Mouse (Mus musculus) frontal cortex, adult 2 months (tissue): ENCODE results near the gene Grik2. TPM values are rescaled to one million over a fixed set of nuclear protein-coding genes. Genes with fewer than 3 reads are reported as not detected.
"Not testable (repeated sequence)": the region's sequence is repeated elsewhere in the genome, so short reads cannot be mapped to it uniquely, and the experiment has no call there.

ENCODE experiments used
- DNase-seq, 2 experiments: peaks; one replicate each; pipeline ENCODE4 v3.0.0; 2022; ENCODE audit warnings: low spot score in 1 of 2; ENCODE audit errors: extremely low spot score in 1 of 2
- polyA plus RNA-seq: library from polyadenylated mRNA; depleted of rRNA; stranded (reverse); fragments of >200 nt; gene quantifications from 2 replicates; pipeline ENCODE4 v1.2.3, GENCODE M21; 2012

Gene Grik2
- polyA plus RNA-seq, 1 experiment, result 46.7 TPM

DNA sequence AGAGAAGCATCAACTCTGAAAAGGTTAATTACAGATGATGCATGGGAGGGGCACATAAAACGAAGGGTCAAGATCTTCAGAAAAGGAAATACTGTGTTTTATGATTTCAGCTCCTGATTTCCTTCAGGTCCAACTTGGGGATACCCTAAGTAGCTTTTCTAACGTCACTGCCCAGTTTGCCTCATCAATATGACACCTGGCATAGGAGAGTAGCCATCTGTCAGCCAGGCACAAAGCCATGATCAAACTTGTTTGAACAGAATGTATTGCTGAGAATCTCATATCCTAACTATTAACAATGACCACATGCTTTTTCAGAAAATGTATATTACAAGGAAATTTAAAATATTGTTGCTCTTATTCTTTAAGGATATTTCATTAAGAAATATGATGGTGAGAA lies 406.7 kb downstream of the Grik2 start:
- no peak for DNase-seq

DNA sequence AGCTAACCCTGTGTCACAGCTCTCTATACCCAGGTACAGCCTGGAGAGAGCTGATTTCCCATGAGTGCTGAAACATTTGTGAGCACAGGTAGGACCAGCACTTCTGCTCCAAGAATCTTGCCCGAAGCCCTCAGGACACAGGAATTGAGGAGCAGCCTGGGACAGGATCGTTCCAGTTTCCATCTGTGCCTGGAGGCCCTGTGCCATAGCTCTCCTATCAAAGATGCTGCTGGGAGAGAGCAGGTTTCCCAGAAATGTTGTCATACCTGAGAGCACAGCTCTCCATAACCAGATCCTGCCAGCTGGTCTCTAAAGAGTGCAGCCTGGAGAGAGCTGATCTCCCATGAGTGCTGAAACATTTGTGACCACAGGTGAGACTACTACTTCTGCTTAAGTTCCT lies 420.0 kb downstream of the Grik2 start:
- DNase-seq, result no peak

DNA sequence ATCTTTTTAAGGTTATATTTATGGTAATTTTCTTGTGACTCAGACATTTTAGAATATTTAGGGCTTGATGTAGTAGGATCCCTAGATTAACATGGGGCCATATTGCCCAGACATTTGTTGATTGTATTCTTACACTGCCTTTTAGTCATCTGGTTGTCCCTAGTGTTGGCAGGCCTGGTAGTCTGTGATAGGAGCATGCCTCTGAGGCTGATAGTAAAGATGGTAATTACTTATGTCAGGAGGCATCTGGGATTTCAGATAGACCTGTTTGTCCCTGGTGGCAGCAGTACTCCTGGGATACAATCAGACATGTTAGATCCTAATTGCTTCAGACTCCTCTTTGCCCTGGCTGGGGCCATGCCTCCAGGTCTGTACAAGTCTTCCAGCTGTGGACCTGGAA lies 423.3 kb downstream of the Grik2 start:
- no peak for DNase-seq

DNA sequence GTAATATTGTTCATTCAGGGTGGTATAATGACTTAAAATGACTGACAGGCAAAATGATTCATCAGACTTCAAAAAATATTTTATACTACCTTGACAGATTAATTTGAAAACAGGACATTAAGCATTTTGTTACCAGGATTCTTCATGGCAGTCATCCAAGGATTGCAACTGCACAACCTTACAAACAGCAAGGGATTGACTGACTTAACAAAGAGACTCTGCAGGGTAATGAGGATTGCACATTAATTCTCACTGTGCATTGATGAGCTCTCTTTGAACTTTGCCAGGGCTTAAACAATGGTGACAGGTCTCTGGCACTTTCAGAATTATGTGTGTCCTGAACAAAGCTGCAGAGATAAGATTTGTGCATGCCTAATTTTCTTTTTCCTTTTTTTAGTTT lies 466.2 kb downstream of the Grik2 start:
- DNase-seq, result no peak

DNA sequence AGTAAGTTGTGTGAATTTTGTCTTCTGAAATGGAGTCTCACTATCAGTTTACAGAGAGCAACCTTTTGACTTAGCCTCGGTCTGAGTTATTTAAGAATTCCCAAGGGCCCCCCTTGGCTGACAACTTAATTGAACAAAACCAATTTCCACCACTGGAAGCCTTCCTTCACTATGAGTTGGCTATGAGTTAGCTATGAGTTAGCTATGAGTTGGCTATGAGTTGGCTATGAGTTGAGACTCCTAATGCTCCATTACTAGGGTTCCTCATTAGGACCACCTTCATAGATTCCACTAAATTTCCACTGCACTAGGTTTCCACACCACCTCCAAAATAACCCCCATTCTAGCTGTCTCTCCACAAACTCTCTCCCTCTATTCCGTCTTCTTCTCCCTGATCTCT lies 468.7 kb downstream of the Grik2 start:
- DNase-seq, result no peak

DNA sequence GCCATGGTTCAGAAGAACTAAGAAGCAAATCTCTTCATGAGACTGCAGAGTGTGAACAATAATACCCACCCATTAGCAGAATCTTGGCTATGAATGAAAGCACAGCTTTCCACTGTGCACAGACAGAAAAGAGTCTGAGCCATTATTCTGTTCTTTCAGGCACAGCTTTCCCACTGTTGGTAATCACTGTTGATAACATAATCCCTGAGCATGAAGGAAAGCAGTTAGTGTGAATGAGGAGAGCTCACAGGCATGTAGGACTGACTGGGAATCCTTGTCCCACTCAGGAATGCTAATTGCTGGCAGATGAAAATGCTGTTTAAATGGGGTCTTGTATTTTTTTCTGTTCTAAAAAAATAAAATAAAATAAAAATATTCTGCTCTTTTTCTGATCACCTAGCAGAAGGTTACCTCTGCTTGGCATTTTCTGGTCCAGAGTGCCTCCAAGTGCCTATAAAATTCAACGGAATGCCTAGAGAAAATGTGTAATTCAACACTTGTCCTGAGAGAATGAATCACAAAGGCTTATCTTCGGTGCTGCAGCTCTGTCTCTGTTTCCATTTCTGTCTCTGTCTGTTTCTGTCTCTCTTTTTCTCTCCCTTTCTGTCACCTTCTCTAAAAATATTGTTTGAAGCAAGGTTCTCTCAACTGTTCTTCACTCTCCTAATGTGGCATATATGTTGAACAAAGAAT lies 532.2 kb downstream of the Grik2 start:
- DNase-seq, result peak in 1 of 2 experiments; percentile 32

DNA sequence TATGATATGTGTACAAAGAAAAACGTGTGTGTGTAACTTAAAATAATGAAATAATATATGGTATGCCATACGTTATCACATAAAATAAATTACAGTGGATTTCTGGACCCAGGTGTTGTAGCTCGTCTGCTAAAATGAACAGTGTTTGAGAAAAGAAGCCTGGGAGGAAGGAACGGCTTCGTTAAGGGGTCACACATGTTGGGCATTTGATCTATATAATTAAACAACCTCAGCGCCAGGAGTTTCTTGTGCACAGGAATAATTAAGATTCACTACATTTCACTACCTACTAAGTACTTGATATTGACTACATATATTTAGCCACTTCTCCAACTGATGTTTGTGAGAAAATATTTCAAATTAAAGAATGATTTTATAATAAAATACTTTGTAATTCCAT lies 551.2 kb downstream of the Grik2 start:
- DNase-seq, result not testable (repeated sequence)

DNA sequence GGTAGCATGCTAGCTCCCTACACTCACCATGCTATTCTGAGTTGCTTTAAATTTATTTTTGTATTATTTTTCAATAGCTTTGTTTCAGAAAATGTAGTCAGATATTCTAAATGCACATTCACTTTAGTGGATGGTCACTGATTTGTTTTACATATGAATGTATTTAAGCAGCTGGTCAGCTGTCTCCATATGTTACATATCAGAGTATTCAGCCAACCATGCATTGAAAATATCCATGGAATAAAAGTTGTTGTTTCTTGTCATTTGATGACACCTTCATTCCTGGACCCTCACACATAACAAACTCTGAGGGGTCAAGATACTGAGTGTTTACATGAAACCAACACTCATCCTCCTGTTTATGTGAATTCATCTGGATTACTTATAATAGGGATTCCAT lies 551.7 kb downstream of the Grik2 start:
- not testable (repeated sequence) for DNase-seq

DNA sequence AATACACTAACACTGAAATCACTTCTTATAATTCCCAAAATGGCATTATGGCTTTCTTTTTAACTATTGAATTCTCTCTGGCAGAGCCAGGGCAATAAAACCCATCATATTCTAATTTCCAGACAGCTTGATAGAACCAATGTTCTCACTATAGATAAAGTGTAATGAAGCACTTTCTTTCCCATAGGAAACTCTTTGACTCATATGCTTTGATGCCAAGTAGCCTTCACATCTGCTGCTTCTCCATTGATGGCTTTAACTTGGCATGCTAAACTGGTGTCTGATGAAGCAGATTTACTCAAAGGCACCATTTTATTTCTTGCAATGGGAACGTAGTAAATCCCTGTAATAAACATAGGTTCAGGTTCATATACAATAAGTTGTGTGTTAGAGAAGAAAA lies 568.5 kb downstream of the Grik2 start:
- no peak for DNase-seq

DNA sequence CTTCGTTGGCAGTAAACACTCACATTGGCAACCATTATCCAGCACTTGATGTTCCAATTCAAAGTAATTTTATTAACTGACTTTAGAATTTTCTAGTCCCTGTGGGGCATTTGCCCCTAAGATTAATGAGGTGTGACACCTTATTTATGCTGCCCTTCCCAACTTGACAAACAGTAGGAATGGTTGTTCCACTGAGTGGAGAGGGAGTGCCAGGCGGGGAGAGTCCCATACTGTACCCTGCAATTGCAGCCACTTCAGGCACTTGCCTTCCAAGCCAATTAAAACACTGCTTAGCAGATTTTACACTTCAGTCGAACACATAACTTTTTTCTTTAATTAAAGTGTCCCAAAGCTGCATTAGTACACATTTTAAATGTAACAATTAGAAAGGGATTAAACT lies 568.9 kb downstream of the Grik2 start:
- no peak for DNase-seq

DNA sequence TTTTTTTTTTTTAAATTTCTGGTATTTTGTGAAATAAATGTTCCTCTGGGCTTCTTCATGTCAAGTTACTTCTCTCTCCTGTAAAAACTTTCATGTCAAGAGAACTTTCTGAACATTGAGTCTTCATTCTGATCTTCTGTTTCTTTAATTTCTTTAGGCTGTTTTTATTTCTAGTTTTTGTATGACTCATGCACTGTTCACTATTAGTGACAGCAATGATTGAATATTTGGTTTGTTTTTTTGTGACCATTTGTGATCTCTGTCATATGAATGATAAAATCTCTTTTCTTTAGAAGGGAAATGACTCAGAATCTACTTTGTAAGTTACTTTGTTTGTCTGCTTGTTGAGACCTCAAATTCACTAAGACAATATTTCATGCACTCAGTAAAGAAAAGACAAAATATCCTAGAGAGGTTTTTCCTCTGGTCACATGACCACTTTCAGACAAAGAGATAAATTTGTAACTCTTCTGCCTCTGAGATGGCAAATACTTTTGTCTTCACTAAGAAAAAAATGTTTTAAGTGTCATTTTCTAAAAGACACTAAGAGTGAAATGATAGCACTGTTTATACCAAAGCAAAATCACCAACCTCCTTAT lies 596.7 kb downstream of the Grik2 start:
- DNase-seq, result no peak

DNA sequence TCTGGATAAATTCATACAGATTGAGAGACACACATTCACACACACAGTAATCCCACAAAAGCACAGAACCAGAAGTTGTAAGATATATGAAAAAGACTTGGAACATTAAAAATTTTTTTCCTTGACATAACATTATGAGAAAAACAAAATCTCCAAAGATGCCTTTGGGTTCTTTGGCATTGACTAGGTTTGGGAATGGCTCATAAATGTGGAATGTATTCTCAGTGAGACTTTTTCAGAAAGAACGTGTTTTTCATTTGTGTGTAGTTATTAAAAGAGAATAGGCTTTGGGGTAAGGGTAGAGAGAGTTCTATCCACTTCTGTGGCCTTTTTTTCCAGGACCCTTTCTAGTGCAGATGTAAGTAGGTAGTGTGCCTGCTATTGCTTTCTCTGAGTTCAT lies 597.3 kb downstream of the Grik2 start:
- no peak for DNase-seq

DNA sequence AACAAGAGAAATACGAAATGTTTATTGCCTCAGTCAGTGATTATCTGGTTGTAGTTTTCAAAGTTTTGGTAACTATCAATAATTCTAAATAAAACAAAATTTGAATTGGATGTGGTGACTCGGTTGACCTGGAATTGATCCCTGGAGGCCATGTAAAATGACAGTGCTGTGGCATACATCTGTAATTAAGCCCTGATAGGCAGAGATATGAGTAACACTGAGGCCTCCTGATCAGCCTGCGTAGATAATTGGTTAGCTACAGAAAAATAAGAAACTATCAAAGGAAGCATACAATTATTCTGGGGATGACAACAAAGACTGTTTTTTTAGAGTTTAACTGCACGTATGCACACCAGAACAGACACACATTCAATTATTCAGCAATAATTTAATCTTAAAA lies 634.4 kb downstream of the Grik2 start:
- no peak for DNase-seq

DNA sequence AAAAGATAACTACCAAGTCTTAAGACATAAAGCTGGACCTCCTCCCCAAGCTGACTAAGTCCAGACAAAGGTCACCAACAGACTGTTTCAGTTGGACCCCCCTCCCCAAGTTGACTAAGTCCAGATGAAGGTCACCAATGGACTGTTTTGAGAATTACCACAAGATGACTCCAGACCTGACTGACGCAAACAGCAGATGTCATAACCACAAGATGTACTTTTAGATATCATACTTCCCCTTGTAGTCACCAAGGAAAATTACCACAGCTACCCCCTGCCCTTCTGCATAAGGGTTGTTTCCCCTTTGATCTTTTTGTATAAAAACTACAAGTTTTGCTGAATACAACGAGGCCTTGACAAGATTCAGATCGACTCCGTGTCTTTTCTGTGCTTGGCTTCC lies 637.1 kb downstream of the Grik2 start:
- DNase-seq, result not testable (repeated sequence)

DNA sequence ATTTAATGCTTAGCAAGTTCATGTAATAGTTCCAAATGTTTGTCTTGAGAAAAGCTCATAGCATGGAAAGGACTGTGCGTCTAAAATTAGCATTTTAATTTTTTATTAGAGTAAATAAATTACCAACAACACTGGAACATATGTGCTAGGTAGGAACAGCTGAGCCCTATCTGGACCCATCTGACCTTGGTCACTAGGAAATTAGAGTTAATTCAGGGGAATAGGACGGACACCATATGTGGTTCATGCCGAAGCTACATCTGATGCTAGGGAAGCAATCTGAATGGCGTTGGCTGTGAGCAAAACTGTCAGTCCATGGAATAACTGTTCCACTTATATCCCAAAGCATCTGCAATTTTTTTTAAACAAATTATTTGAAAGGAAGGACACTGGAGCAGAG lies 638.9 kb downstream of the Grik2 start:
- no peak for DNase-seq

DNA sequence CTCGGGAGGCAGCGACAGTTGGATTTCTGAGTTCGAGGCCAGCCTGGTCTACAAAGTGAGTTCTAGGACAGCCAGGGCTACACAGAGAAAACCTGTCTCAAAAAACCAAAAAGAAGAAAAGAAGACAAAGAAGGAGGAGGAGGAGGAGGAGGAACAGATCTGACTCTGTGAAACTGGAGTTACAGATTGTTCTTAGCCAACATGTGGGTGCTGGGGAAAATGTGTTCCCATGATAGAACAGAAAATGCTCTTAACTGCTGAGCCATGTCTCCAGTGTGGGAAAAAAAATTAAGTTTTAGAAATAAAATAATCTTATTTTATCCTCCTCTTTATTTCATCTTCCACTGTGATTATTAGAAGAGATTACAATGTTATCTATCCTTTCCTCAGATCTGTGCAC lies 645.9 kb downstream of the Grik2 start:
- DNase-seq, result no peak

DNA sequence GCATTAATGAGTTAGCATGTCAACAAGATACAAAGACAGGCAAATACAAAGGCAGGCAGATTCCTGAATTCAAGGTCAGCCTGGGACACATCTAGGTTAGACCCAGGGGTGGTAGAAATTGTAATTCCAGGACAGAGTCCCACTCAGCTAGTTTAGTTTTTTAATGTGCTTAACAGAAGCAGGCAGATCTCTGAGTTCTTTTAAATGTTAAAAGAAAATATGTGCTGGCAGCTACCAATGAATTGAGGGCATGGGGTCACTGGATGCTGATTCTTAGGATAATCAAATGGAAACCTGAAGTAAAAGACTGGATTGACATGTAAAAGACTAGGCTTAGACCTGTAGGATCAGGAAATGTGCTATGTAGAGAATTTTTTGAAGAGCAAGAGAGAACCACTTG lies 651.8 kb downstream of the Grik2 start:
- DNase-seq, result no peak

DNA sequence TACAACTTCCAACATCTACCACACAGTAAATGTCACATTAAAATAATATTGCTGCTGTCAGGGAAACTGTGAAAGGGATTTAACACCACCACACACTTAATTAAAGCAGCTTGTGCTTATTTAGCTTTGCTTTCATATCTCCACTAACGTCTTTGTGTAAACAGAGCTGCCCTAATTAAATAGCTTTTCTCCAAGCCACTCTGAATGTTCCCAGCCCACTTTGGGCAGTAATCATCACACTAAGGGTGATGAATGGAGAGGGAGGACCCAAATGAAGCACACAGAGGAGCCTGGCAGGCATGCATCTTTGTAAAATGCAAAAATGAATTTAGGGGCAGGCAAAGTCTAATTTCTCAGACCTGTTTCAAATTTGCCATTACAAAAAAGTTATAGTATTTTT lies 657.3 kb downstream of the Grik2 start:
- DNase-seq, result no peak

DNA sequence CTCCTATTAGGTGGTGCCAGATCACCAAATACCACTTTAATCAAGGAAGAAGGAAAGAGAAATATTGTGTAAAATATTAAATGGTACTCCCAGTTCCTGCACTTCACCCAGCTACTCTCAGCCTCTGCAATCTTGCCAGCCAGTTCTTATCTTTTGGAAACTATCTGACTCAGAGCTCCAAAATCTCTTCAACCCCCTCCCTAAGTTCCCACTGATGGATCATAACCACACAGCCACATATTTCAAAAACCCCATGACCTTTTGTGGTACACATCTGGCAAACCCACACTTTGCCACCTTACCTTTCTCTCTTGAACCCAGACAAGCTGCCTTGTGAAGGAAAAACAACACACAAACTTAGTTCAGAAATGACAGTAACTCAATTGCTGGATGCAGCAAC lies 738.2 kb downstream of the Grik2 start:
- no peak for DNase-seq

DNA sequence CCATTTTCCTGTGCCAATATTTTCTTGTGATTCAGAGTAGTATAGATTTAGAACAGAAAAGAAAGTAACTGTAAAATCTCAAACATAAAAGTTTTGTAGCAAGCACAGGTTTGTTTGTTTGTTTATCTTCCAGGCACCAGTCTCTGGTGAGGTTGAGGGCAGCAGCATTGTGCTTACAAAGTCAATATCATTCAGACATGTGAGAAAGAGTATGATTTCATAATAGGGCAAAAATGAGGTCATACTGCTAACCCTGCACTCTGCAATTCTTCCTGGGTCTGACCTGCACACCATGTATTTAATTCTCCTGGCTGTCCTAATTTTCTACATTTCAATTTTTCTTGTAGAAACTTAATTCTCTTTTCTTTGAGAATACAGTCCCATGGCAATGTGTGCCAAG lies 739.2 kb downstream of the Grik2 start:
- DNase-seq, result no peak
